Mouse (Mus musculus) left cerebral cortex, postnatal 14 days (tissue): ENCODE measurements around the gene Snapc5. TPM values are rescaled to one million over a fixed set of nuclear protein-coding genes. Genes with fewer than 3 reads are reported as not detected.

ENCODE experiments used
- DNase-seq, 2 experiments: peaks; one replicate each; pipeline ENCODE4 v3.0.0; 2021 to 2022; ENCODE audit warnings: low spot score in 2 of 2, mixed read lengths in 1 of 2
- intact Hi-C: fragments of 180-260 bp; cut with DNase I; formaldehyde crosslinking; loops from one replicate; pipeline ENCODE4 v1.15.1; 2025
- microRNA-seq, 2 experiments: library from miRNA; unstranded; fragments of <30 nt; microRNA quantifications; one replicate each; pipeline ENCODE4 v1.2.0; 2022
- total RNA-seq, 2 experiments: library from RNA; stranded (reverse); gene quantifications; 2 replicates each; pipeline ENCODE4 v1.2.3; 2021

Snapc5 gene
- total RNA-seq, 2 experiments from 2014 or later = 20.0 to 20.7 TPM

GRCm38 (mm10) chr9:64231171-64231570 is 52.1 kb downstream of the Snapc5 start:
- intact Hi-C loops = no loop called here
- no peak for DNase-seq

GRCm38 (mm10) chr9:64231674-64232073 is 52.6 kb downstream of the Snapc5 start:
- peak in 1 of 2 experiments; percentile 39 for DNase-seq
- intact Hi-C loops = no loop called here

GRCm38 (mm10) chr9:64232257-64232957 is 53.3 kb downstream of the Snapc5 start:
- DNase-seq = no peak
- intact Hi-C loops = no loop called here

Small RNAs within 50 kb of the gene (microRNA-seq; reads per million reads assigned to microRNA genes)
- gene Gm24106 = 0 reads per million in 2 experiments

Other genes starting within 250 kb of the Snapc5 start
- gene Smad6, start 157.2 kb upstream of the Snapc5 start, total RNA-seq = 1 to 10 TPM; 1.8 to 2.3 TPM
- gene Lctl, start 62.1 kb upstream of the Snapc5 start, total RNA-seq = not detected
- gene Zwilch, start 6.2 kb upstream of the Snapc5 start, total RNA-seq = 1 to 10 TPM; 3.3 to 5.4 TPM
- 100 to 1,000 TPM; 484 to 496 TPM for gene Rpl4, start 5.9 kb upstream of the Snapc5 start, total RNA-seq
- 1 to 10 TPM; 2.2 to 3.2 TPM for gene Uchl4, start 55.9 kb downstream of the Snapc5 start, total RNA-seq
- gene Map2k1, start 74.4 kb downstream of the Snapc5 start, total RNA-seq = 100 to 1,000 TPM; 212 to 216 TPM
- gene Tipin, start 102.3 kb downstream of the Snapc5 start, total RNA-seq = 10 to 100 TPM; 14.8 to 15.6 TPM
- 10 to 100 TPM; 22.9 to 28.2 TPM for gene Dis3l, start 162.0 kb downstream of the Snapc5 start, total RNA-seq
- 10 to 100 TPM; 13.6 to 14.5 TPM for gene Megf11, start 206.4 kb downstream of the Snapc5 start, total RNA-seq